Mouse (Mus musculus): Measurements from ENCODE around the gene B4galt4.

DNA sequence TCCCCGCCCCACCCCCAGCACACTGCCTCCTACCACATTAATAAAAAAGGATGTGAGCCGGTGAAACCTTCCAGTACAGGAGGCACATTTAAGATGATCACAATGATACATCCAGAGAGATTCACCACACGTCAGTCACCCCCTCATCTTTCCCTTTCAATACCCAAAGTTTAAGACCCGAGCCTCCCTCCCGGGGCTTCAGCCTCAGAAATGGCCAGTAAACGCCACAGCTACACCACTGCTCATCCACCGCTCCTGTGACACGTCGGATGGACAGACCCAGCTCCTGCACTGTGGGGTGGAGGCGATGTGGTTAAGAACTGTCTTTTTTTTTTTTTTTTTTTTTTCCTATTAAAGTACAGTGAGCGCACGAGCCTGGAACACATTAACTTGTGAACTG lies 30.0 kb upstream of the B4galt4 start:
- TF ChIP-seq POLR2A (IDR thresholded peaks at IDR 0.05; ENCODE audit: extremely low read depth, insufficient read depth, low read length), result no peak
- TF ChIP-seq CTCF (IDR thresholded peaks at IDR 0.05; ENCODE audit: extremely low read depth, insufficient read depth, low read length), result no peak

Data from cortical plate, adult 2 months (tissue).